21 mouse cellular contexts compared by ENCODE assay signal in genomic region chr9:45018031-45018430, GRCm38 (mm10).
A peak's percentile ranks its signal among the peaks of the same experiment; 100 is the strongest.
DNase-seq lines count a peak whose midpoint lies in the region; ATAC-seq lines count a peak whose summit lies in the region.
"Had no signal": no experiment of that assay in that cellular context is flagged by ENCODE, and none has a peak within 500 bp of the region (broad histone marks: within the 10 kb centered on the region; RNA-seq: fewer than 3 reads in every experiment).

No protein-coding gene starts in this region.

- peak; percentile 76 for ATAC-seq in frontal cortex, adult (ENCODE audit: low TSS enrichment)
- ATAC-seq: hindbrain, postnatal 0 days; intestine, embryonic 15.5 days had no signal

- no peak for DNase-seq in frontal cortex, postnatal 14 days (ENCODE audit: low spot score in 2 of 2)
- DNase-seq in right cerebral cortex, adult 2 months (ENCODE audit: low spot score in 2 of 2): peak; percentile 25 to 27
- no peak for DNase-seq in right cerebral cortex, postnatal 4 days
- peak; percentile 42 for DNase-seq in mesoderm, embryonic 11.5 days (ENCODE audit: low read depth, low spot score)
- no peak for DNase-seq in ovary, postnatal 36 days (ENCODE audit: low spot score)
- DNase-seq in adipocyte (ENCODE audit: low spot score): no peak
- DNase-seq: adrenal gland, postnatal 10 days; cerebellum, adult 11-12 months; cerebellum, postnatal 10 days; gastrocnemius, postnatal 14 days; kidney, adult 8-10 months; kidney, postnatal 4 days; lung, adult 2 months; lung, postnatal 10 days; midbrain, embryonic 14.5 days; spleen, adult 18-20 months; thymus, adult 18-20 months; thymus, postnatal 25 days had no signal

Comparison
In these comparisons a context has a peak if more than half of its experiments do, and no peak if none do; other contexts are left out.
1. DNase-seq: peak in right cerebral cortex, adult 2 months (2 of 2) and mesoderm, embryonic 11.5 days (single experiment); none in frontal cortex, postnatal 14 days (0 of 2), right cerebral cortex, postnatal 4 days (single experiment), ovary, postnatal 36 days (single experiment) and adipocyte (single experiment).